ENCODE assay signal across 11 mouse cellular contexts in the genomic region with DNA sequence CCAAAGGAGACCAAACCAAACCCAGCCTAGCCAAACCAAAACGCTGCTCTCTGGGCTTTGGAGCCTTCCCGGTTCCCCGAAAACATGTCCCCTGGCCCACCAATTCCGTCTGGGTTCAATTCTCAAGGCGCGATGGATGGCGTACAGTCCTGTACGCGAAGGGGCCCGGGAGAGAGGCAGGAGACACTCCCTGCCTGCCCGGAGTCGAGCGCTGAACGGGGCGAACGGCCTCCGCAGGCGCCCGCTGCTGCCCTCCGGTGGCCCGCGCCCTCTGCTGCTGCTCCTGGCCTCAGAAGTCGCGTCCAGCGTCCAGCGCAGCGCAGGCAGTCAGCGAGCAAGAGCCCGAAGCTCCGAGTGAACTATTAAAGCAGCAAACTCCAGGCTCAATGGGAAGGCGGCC. TPM values are rescaled to one million over a fixed set of nuclear protein-coding genes. Genes with fewer than 3 reads are reported as not detected.
DNase-seq lines count a peak whose midpoint lies in the region; ATAC-seq and TF ChIP-seq lines count a peak whose summit lies in the region.
"Not testable (repeated sequence)": the region's sequence is repeated elsewhere in the genome, so short reads cannot be mapped to it uniquely, and the experiment has no call there.
"Had no signal": no experiment of that assay in that cellular context is flagged by ENCODE, and none has a peak within 500 bp of the region (broad histone marks: within the 10 kb centered on the region; RNA-seq: fewer than 3 reads in every experiment).

No protein-coding gene starts in this region.

- peak overlapping the region; percentile 39; the same call in 1 of the 2 replicates for H3K4me2 ChIP-seq in forebrain, embryonic 16.5 days (ENCODE audit: low read length)
- H3K4me2 ChIP-seq in intestine, embryonic 16.5 days (ENCODE audit: low read depth, low read length) = peak overlapping the region; percentile 33; the same call in 1 of the 2 replicates
- H3K4me2 ChIP-seq in limb, embryonic 11.5 days (ENCODE audit: low read depth, severe bottlenecking) = peak overlapping the region; percentile 28; the same call in 1 of the 2 replicates
- peak overlapping the region; percentile 45 for H3K4me2 ChIP-seq in midbrain, embryonic 15.5 days
- H3K4me2 ChIP-seq in stomach, postnatal 0 days (replicated peaks; ENCODE audit: low read depth) = 0 out of 2 replicates have a peak overlapping the region, but pooled peaks have one; percentile 29

- not testable (repeated sequence) for H3K27ac ChIP-seq in bone marrow macrophage, adult 2 months (ENCODE audit: insufficient read depth, low read depth, low read length); forebrain, embryonic 16.5 days (ENCODE audit: low read length); intestine, embryonic 16.5 days (ENCODE audit: low read length); limb, embryonic 11.5 days (replicated peaks; ENCODE audit: low read depth, low read length); midbrain, embryonic 15.5 days; stomach, postnatal 0 days (replicated peaks)

- H3K4me1 ChIP-seq in bone marrow macrophage, adult 2 months (ENCODE audit: control insufficient read depth, insufficient read depth, low read length); forebrain, embryonic 16.5 days (replicated peaks; ENCODE audit: control insufficient read depth, insufficient read depth, low read length); intestine, embryonic 16.5 days (ENCODE audit: control insufficient read depth, insufficient read depth, low read length); limb, embryonic 11.5 days (ENCODE audit: control insufficient read depth, insufficient read depth, low read length); midbrain, embryonic 15.5 days; stomach, postnatal 0 days (replicated peaks; ENCODE audit: control insufficient read depth, insufficient read depth): not testable (repeated sequence)

- peak overlapping the region; percentile 44 for H3K4me3 ChIP-seq in bone marrow macrophage, adult 2 months (ENCODE audit: insufficient read depth, low read length)
- H3K4me3 ChIP-seq in forebrain, embryonic 16.5 days (replicated peaks; ENCODE audit: low read length); limb, embryonic 11.5 days (ENCODE audit: low read depth, low read length); midbrain, embryonic 15.5 days; stomach, postnatal 0 days (ENCODE audit: low read depth, low read length): not testable (repeated sequence)
- H3K4me3 ChIP-seq in intestine, embryonic 16.5 days (ENCODE audit: low read length) = peak overlapping the region; percentile 27; the same call in 1 of the 2 replicates

- not testable (repeated sequence) for H3K9me3 ChIP-seq in forebrain, embryonic 16.5 days (ENCODE audit: control insufficient read depth, low read length); intestine, embryonic 16.5 days (ENCODE audit: control insufficient read depth, low read length); limb, embryonic 11.5 days (ENCODE audit: control insufficient read depth, low read length); midbrain, embryonic 15.5 days; stomach, postnatal 0 days (ENCODE audit: control insufficient read depth, low read length)

- peak; percentile 20 to 38 for DNase-seq in heart, postnatal 10 days
- not testable (repeated sequence) for DNase-seq in limb, embryonic 11.5 days (ENCODE audit: low spot score); stomach, postnatal 0 days (ENCODE audit: low spot score)
- DNase-seq in lung, adult 18-20 months = peak; percentile 23 to 24

- WGBS in forebrain, embryonic 16.5 days = 2% methylated on average over 9 of the region's 31 CpGs
- WGBS in intestine, embryonic 16.5 days = 0% methylated on average over 12 of the region's 31 CpGs
- 0% methylated on average over 7 of the region's 31 CpGs for WGBS in limb, embryonic 11.5 days
- WGBS in midbrain, embryonic 15.5 days = 0% methylated on average over 15 of the region's 31 CpGs
- WGBS in stomach, postnatal 0 days = no CpG with 5 or more reads among the region's 31 CpGs

- not testable (repeated sequence) for TF ChIP-seq EP300 in stomach, postnatal 0 days (optimal IDR thresholded peaks at IDR 0.05)

- H3K36me3 ChIP-seq in forebrain, embryonic 16.5 days (ENCODE audit: control insufficient read depth, insufficient read depth); intestine, embryonic 16.5 days (ENCODE audit: control insufficient read depth, insufficient read depth, low read length); limb, embryonic 11.5 days (ENCODE audit: control insufficient read depth, insufficient read depth, low read length); midbrain, embryonic 15.5 days (replicated peaks); stomach, postnatal 0 days (ENCODE audit: control insufficient read depth, insufficient read depth, low read length): not testable (repeated sequence)

- intact Hi-C loops in heart, postnatal 10 days (cut with DNase I) = not testable (repeated sequence)

- TF ChIP-seq POLR2A in bone marrow macrophage, adult 2 months (IDR thresholded peaks at IDR 0.05; ENCODE audit: borderline replicate concordance, low read depth, low read length) = not testable (repeated sequence)

- TF ChIP-seq CTCF in bone marrow macrophage, adult 2 months (IDR thresholded peaks at IDR 0.05; ENCODE audit: low read depth, low read length) = not testable (repeated sequence)
- TF ChIP-seq CTCF in stomach, postnatal 0 days (IDR thresholded peaks at IDR 0.05; ENCODE audit: low read depth) = peak; percentile 36

- not testable (repeated sequence) for H3K27me3 ChIP-seq in forebrain, embryonic 16.5 days (replicated peaks; ENCODE audit: control insufficient read depth, insufficient read depth, low read length); intestine, embryonic 16.5 days (replicated peaks; ENCODE audit: control insufficient read depth, insufficient read depth, low read length); limb, embryonic 11.5 days (ENCODE audit: control insufficient read depth, insufficient read depth, low read length); midbrain, embryonic 15.5 days (replicated peaks); stomach, postnatal 0 days (ENCODE audit: control insufficient read depth, insufficient read depth, low read length)

- H3K9ac ChIP-seq in forebrain, embryonic 16.5 days (replicated peaks; ENCODE audit: low read depth, low read length); intestine, embryonic 16.5 days (ENCODE audit: low read depth, low read length); limb, embryonic 11.5 days (ENCODE audit: low read length); midbrain, embryonic 15.5 days; stomach, postnatal 0 days (ENCODE audit: low read length): not testable (repeated sequence)

- ATAC-seq in forebrain, embryonic 16.5 days; intestine, embryonic 16.5 days; limb, embryonic 11.5 days (ENCODE audit: insufficient number of reproducible peaks, low FRiP score, low TSS enrichment, low read depth); midbrain, embryonic 15.5 days (replicated peaks); stomach, postnatal 0 days (ENCODE audit: low FRiP score, low TSS enrichment): not testable (repeated sequence)

RNA-seq across cellular contexts. Expression of a gene that starts 0.4 kb away (rescaled TPM):
- polyA plus RNA-seq in bone marrow macrophage, adult 2 months (2012; ENCODE audit: insufficient read depth, insufficient read length, missing spikeins) = not detected in 2 replicates
- not detected in 2 replicates for polyA plus RNA-seq in forebrain, embryonic 16.5 days (2015; fragmentation: Nextera tagmentation; extraction: Ambion mirVana)
- not detected for total RNA-seq in heart, postnatal 10 days (2021)
- 0.11 TPM in 1 of 2 replicates, not detected in the other for polyA plus RNA-seq in intestine, embryonic 16.5 days (2015; fragmentation: Nextera tagmentation; extraction: Ambion mirVana)
- polyA plus RNA-seq in limb, embryonic 11.5 days (2014; fragmentation: Nextera tagmentation; extraction: Ambion mirVana) = not detected in 2 replicates
- 0.14 and 0.17 TPM in 2 replicates for polyA plus RNA-seq in midbrain, embryonic 15.5 days (2015; fragmentation: Nextera tagmentation; extraction: Ambion mirVana)
- polyA plus RNA-seq in stomach, postnatal 0 days (2015; fragmentation: Nextera tagmentation; extraction: Ambion mirVana) = 0.25 and 0.47 TPM in 2 replicates
- total RNA-seq: adrenal gland, postnatal 4 days; heart, adult 8-10 months; left cerebral cortex, adult 2 months had no signal

RNA-seq across cellular contexts. Expression of a gene that starts 2.7 kb away (rescaled TPM):
- not detected in 2 replicates for polyA plus RNA-seq in bone marrow macrophage, adult 2 months (2012; ENCODE audit: insufficient read depth, insufficient read length, missing spikeins)
- polyA plus RNA-seq in forebrain, embryonic 16.5 days (2015; fragmentation: Nextera tagmentation; extraction: Ambion mirVana) = not detected in 2 replicates
- total RNA-seq in heart, postnatal 10 days (2021) = not detected
- polyA plus RNA-seq in intestine, embryonic 16.5 days (2015; fragmentation: Nextera tagmentation; extraction: Ambion mirVana) = 0.28 TPM in 1 of 2 replicates, not detected in the other
- not detected in 2 replicates for polyA plus RNA-seq in limb, embryonic 11.5 days (2014; fragmentation: Nextera tagmentation; extraction: Ambion mirVana)
- polyA plus RNA-seq in midbrain, embryonic 15.5 days (2015; fragmentation: Nextera tagmentation; extraction: Ambion mirVana) = not detected in 2 replicates
- not detected in 2 replicates for polyA plus RNA-seq in stomach, postnatal 0 days (2015; fragmentation: Nextera tagmentation; extraction: Ambion mirVana)
- total RNA-seq: adrenal gland, postnatal 4 days; heart, adult 8-10 months; left cerebral cortex, adult 2 months had no signal

RNA-seq across cellular contexts. Expression of a gene that starts 3.2 kb away (rescaled TPM):
- not detected in 2 replicates for polyA plus RNA-seq in bone marrow macrophage, adult 2 months (2012; ENCODE audit: insufficient read depth, insufficient read length, missing spikeins)
- not detected in 2 replicates for polyA plus RNA-seq in forebrain, embryonic 16.5 days (2015; fragmentation: Nextera tagmentation; extraction: Ambion mirVana)
- not detected for total RNA-seq in heart, postnatal 10 days (2021)
- polyA plus RNA-seq in intestine, embryonic 16.5 days (2015; fragmentation: Nextera tagmentation; extraction: Ambion mirVana) = not detected in 2 replicates
- not detected in 2 replicates for polyA plus RNA-seq in limb, embryonic 11.5 days (2014; fragmentation: Nextera tagmentation; extraction: Ambion mirVana)
- not detected in 2 replicates for polyA plus RNA-seq in midbrain, embryonic 15.5 days (2015; fragmentation: Nextera tagmentation; extraction: Ambion mirVana)
- polyA plus RNA-seq in stomach, postnatal 0 days (2015; fragmentation: Nextera tagmentation; extraction: Ambion mirVana) = 0.45 TPM in 1 of 2 replicates, not detected in the other
- total RNA-seq: adrenal gland, postnatal 4 days; heart, adult 8-10 months; left cerebral cortex, adult 2 months had no signal

RNA-seq across cellular contexts. Expression of a gene that starts 5.6 kb away (rescaled TPM):
- polyA plus RNA-seq in bone marrow macrophage, adult 2 months (2012; ENCODE audit: insufficient read depth, insufficient read length, missing spikeins) = not detected in 2 replicates
- not detected in 2 replicates for polyA plus RNA-seq in forebrain, embryonic 16.5 days (2015; fragmentation: Nextera tagmentation; extraction: Ambion mirVana)
- total RNA-seq in heart, postnatal 10 days (2021) = not detected
- not detected in 2 replicates for polyA plus RNA-seq in intestine, embryonic 16.5 days (2015; fragmentation: Nextera tagmentation; extraction: Ambion mirVana)
- polyA plus RNA-seq in limb, embryonic 11.5 days (2014; fragmentation: Nextera tagmentation; extraction: Ambion mirVana) = not detected in 2 replicates
- polyA plus RNA-seq in midbrain, embryonic 15.5 days (2015; fragmentation: Nextera tagmentation; extraction: Ambion mirVana) = not detected in 2 replicates
- polyA plus RNA-seq in stomach, postnatal 0 days (2015; fragmentation: Nextera tagmentation; extraction: Ambion mirVana) = not detected in 2 replicates
- total RNA-seq: adrenal gland, postnatal 4 days; heart, adult 8-10 months; left cerebral cortex, adult 2 months had no signal

RNA-seq across cellular contexts. Expression of a gene that starts 6.1 kb away (rescaled TPM):
- polyA plus RNA-seq in bone marrow macrophage, adult 2 months (2012; ENCODE audit: insufficient read depth, insufficient read length, missing spikeins) = not detected in 2 replicates
- polyA plus RNA-seq in forebrain, embryonic 16.5 days (2015; fragmentation: Nextera tagmentation; extraction: Ambion mirVana) = not detected in 2 replicates
- not detected for total RNA-seq in heart, postnatal 10 days (2021)
- not detected in 2 replicates for polyA plus RNA-seq in intestine, embryonic 16.5 days (2015; fragmentation: Nextera tagmentation; extraction: Ambion mirVana)
- polyA plus RNA-seq in limb, embryonic 11.5 days (2014; fragmentation: Nextera tagmentation; extraction: Ambion mirVana) = not detected in 2 replicates
- not detected in 2 replicates for polyA plus RNA-seq in midbrain, embryonic 15.5 days (2015; fragmentation: Nextera tagmentation; extraction: Ambion mirVana)
- not detected in 2 replicates for polyA plus RNA-seq in stomach, postnatal 0 days (2015; fragmentation: Nextera tagmentation; extraction: Ambion mirVana)
- total RNA-seq: adrenal gland, postnatal 4 days; heart, adult 8-10 months; left cerebral cortex, adult 2 months had no signal
